Mouse (Mus musculus): ENCODE measurements around the gene Sppl2b. TPM values are rescaled to one million over a fixed set of nuclear protein-coding genes. Genes with fewer than 3 reads are reported as not detected.

Sppl2b gene
- polyA plus RNA-seq, 1 experiment from 2014 or later = 47.1 TPM

GRCm38 (mm10) chr10:80857848-80858247, 2.8 kb downstream of the Sppl2b start:
- Histone ChIP-seq H3K36me3 (peaks cover 23% of the 10 kb centered on the region), H3K4me1 (peaks cover 36% of the 10 kb centered on the region), H3K9ac (replicated peaks) (peak overlapping the region; percentile 37; the same call in 1 of the 2 replicates), H3K27ac (replicated peaks) (no peak overlapping the region; the same call in 1 of the 2 replicates), H3K4me2 (replicated peaks) (peak overlapping the region; percentile 15; the same call in 1 of the 2 replicates), H3K27me3 (no peaks in the 10 kb centered on the region), H3K9me3 (no peaks in the 10 kb centered on the region), H3K4me3 (no peak overlapping the region)
- ATAC-seq (ENCODE audit: low FRiP score, low read depth) = no peak
- WGBS = 74% methylated on average over 3 of the region's 3 CpGs

DNA sequence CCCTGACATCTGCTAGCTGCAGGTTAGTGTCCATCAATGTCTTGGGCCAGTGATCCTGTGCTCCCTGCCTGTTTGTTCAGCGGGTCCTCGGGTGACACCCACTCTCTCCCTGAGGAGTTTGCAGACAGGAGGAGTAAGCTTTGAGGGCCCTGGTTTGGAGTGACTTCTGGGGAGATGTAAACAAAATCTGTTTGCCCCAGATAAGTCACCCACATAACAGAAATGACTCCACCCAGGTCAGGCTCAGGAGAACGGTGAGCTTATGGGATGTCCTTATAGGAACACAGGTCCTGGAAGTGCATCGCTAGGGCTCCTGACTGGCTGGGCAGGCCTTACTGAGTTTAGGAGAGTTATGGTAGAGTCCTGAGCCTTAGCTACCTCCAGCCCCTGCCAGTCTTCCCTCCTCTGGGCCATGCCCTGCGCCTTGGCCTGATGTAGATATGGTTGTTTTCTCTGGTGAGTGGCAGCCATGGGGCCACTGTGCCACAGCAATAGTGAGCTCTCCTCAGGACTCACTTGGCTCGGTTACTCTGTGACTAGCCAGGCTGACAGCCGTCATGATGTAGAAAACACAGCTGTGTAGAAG, 3.4 kb downstream of the Sppl2b start:
- H3K27me3 ChIP-seq = no peaks in the 10 kb centered on the region
- ATAC-seq (ENCODE audit: low FRiP score, low read depth) = no peak
- no peak overlapping the region for H3K27ac ChIP-seq (replicated peaks)
- WGBS = 88% methylated on average over 7 of the region's 7 CpGs
- no peaks in the 10 kb centered on the region for H3K9me3 ChIP-seq
- H3K9ac ChIP-seq (replicated peaks) = no peak overlapping the region
- H3K36me3 ChIP-seq = peaks cover 24% of the 10 kb centered on the region
- H3K4me1 ChIP-seq = peaks cover 36% of the 10 kb centered on the region
- no peak overlapping the region for H3K4me2 ChIP-seq (replicated peaks)
- H3K4me3 ChIP-seq = no peak overlapping the region

DNA sequence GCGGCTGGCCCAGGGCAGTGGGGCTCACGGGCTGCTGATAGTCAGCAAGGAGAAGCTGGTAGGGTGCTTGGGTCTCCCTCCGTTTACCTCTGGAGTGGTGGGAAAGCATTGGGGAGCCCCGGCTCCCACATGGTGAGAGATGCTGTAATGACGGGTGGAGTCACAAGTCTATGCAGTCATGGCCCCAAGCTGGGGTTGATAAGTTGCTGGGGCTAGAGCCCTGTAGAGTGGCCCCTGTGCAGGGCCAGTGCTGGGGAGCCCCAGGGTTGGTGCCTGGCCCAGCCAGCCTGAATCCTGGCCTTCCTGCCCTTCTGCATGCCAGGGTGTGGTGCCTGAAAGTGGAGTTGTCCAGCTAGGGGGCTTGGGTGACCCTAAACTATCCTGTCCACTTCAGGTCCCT, 7.2 kb downstream of the Sppl2b start:
- Histone ChIP-seq H3K4me2 (replicated peaks) (no peak overlapping the region), H3K27me3 (no peaks in the 10 kb centered on the region), H3K4me3 (no peak overlapping the region), H3K9me3 (no peaks in the 10 kb centered on the region), H3K27ac (replicated peaks) (no peak overlapping the region), H3K36me3 (peaks cover 57% of the 10 kb centered on the region), H3K4me1 (peaks cover 8% of the 10 kb centered on the region), H3K9ac (replicated peaks) (no peak overlapping the region)
- WGBS = 92% methylated on average over 5 of the region's 5 CpGs
- ATAC-seq (ENCODE audit: low FRiP score, low read depth) = no peak

DNA sequence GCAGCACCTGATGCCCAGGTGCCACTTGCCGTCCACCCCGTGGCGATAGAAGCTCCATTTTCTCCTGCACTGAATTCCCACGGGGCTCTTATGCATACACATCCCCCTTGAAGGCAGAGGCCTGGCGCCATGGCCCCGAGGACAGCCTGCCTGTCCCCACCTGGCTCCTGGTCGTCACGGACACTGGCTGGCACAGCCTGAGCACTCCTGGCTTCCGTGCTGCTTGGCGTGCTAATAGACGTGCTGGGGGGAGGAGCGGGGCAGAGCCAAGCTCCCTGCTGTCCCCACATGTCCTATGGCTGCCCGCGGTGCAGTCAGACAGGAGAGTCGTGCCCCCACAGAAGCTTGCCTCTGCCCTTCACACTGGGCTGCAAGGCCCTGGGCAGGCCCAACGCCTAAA, 9.4 kb downstream of the Sppl2b start:
- ATAC-seq (ENCODE audit: low FRiP score, low read depth) = no peak
- Histone ChIP-seq H3K27ac (replicated peaks) (no peak overlapping the region), H3K4me1 (no peaks in the 10 kb centered on the region), H3K4me3 (no peak overlapping the region), H3K4me2 (replicated peaks) (no peak overlapping the region), H3K27me3 (no peaks in the 10 kb centered on the region), H3K9me3 (no peaks in the 10 kb centered on the region), H3K36me3 (peaks cover 70% of the 10 kb centered on the region), H3K9ac (replicated peaks) (no peak overlapping the region)
- 93% methylated on average over 16 of the region's 16 CpGs for WGBS

DNA sequence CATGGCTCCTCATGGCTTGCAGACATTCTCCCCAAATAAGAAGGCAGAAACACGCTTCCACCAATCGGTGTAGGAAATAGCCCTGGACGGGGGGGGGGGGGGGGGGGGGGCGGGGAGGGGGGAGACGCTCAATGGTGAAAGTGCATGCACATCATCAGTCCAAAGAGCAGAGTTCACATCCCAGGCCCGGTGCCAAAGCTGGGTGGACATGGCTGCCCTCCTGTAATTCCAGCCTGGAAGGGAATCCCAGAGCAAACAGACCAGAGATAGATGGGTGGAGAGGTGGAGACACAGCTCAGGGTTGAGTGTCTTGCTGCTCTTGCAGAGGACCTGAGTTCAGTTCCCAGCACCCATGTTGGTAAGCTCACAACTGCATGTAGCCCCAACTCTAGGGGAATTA, 15.9 kb downstream of the Sppl2b start:
- H3K36me3 ChIP-seq = peaks cover 23% of the 10 kb centered on the region
- 0 out of 2 replicates have a peak, but pooled peaks cover 2% of the 10 kb centered on the region for H3K4me1 ChIP-seq
- no peak for ATAC-seq (ENCODE audit: low FRiP score, low read depth)
- H3K27ac ChIP-seq (replicated peaks) = no peak overlapping the region
- no peaks in the 10 kb centered on the region for H3K9me3 ChIP-seq
- peaks cover 8% of the 10 kb centered on the region; the same call in 1 of the 2 replicates for H3K27me3 ChIP-seq
- H3K9ac ChIP-seq (replicated peaks) = no peak overlapping the region
- no peak overlapping the region for H3K4me2 ChIP-seq (replicated peaks)
- no peak overlapping the region for H3K4me3 ChIP-seq
- 72% methylated on average over 3 of the region's 6 CpGs for WGBS

- Histone ChIP-seq H3K4me3 (no peak within 1 kb of the TSS), H3K9me3 (no peaks in the 10 kb centered on the region), H3K36me3 (peaks cover 17% of the 10 kb centered on the region), H3K4me2 (replicated peaks) (no peak within 1 kb of the TSS), H3K9ac (replicated peaks) (no peak within 1 kb of the TSS), H3K27me3 (peaks cover 8% of the 10 kb centered on the region; the same call in 1 of the 2 replicates), H3K27ac (replicated peaks) (no peak within 1 kb of the TSS), H3K4me1 (0 out of 2 replicates have a peak, but pooled peaks cover 2% of the 10 kb centered on the region)
- no peak for ATAC-seq (ENCODE audit: low FRiP score, low read depth)
- 36% methylated on average over 9 of the region's 9 CpGs for WGBS
Observed at GRCm38 (mm10) chr10:80871581-80871980, 16.5 kb downstream of the Sppl2b start, which contains the start of gene Tmprss9. Tmprss9 (plus strand) TSS chr10:80871848.

DNA sequence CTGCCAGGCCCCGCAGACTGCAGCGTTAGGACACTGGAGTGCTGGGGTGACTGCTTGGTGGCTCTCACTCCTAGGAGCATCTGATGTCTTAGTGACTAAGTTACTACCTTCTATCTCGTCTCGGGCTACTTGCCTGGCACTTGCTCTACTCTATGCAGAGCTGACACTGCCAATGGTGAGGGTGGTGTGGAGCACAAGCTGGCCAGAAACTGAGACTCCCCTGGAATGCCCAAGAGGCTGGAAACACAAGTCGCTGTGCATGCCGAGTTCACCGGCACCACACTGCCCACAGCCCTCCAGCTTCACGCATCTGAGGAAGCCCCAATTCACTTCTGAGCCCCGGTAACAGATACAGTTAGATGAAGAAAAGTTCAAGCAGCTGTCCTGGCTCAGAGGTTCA, 19.0 kb downstream of the Sppl2b start:
- no peak for ATAC-seq (ENCODE audit: low FRiP score, low read depth)
- 0 out of 2 replicates have a peak, but pooled peaks cover 2% of the 10 kb centered on the region for H3K4me1 ChIP-seq
- no peak overlapping the region for H3K27ac ChIP-seq (replicated peaks)
- no peaks in the 10 kb centered on the region for H3K36me3 ChIP-seq
- H3K27me3 ChIP-seq = peaks cover 8% of the 10 kb centered on the region; the same call in 1 of the 2 replicates
- H3K4me3 ChIP-seq = no peak overlapping the region
- no peaks in the 10 kb centered on the region for H3K9me3 ChIP-seq
- no peak overlapping the region; the same call in 1 of the 2 replicates for H3K9ac ChIP-seq (replicated peaks)
- no peak overlapping the region for H3K4me2 ChIP-seq (replicated peaks)
- WGBS = 81% methylated on average over 9 of the region's 9 CpGs

DNA sequence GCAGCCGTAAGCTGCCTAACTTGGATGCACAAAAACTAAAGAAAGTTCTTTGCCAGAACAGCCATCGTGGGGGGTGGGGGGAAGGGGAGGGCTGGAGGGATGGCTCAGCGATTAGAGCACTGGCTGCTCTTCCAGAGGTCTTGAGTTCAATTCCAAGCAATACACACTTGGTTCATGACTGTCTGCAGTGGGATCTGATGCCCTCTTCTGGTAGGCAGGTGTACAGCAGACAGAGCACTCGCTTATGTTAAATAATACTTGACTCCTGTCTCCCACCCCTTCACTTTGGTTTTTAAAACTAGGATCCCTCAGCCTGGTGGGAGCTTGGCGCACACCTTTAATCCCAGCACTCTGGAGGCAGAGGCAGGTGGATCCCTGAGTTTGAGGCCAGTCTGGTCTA, 21.0 kb downstream of the Sppl2b start:
- 28% methylated on average over 5 of the region's 5 CpGs for WGBS
- Histone ChIP-seq H3K9ac (replicated peaks) (no peak overlapping the region; the same call in 1 of the 2 replicates), H3K4me3 (no peak overlapping the region), H3K4me1 (0 out of 2 replicates have a peak, but pooled peaks cover 2% of the 10 kb centered on the region), H3K27me3 (peaks cover 12% of the 10 kb centered on the region), H3K27ac (replicated peaks) (no peak overlapping the region), H3K36me3 (no peaks in the 10 kb centered on the region), H3K4me2 (replicated peaks) (no peak overlapping the region), H3K9me3 (no peaks in the 10 kb centered on the region)
- ATAC-seq (ENCODE audit: low FRiP score, low read depth) = peak; percentile 51; the same call in 1 of the 2 replicates

- ATAC-seq (ENCODE audit: low FRiP score, low read depth) = 0 out of 2 replicates have a peak, but pooled peaks have one; percentile 12
- no peaks in the 10 kb centered on the region for H3K9me3 ChIP-seq
- H3K27me3 ChIP-seq = peaks cover 9% of the 10 kb centered on the region
- H3K9ac ChIP-seq (replicated peaks) = no peak overlapping the region; the same call in 1 of the 2 replicates
- no peaks in the 10 kb centered on the region for H3K36me3 ChIP-seq
- H3K4me1 ChIP-seq = 0 out of 2 replicates have a peak, but pooled peaks cover 2% of the 10 kb centered on the region
- H3K4me3 ChIP-seq = no peak overlapping the region
- WGBS = 28% methylated on average over 3 of the region's 3 CpGs
- no peak overlapping the region for H3K27ac ChIP-seq (replicated peaks)
- H3K4me2 ChIP-seq (replicated peaks) = no peak overlapping the region
Observed at GRCm38 (mm10) chr10:80876594-80876993, 21.5 kb downstream of the Sppl2b start.

GRCm38 (mm10) chr10:80880131-80880641, 25.1 kb downstream of the Sppl2b start:
- H3K4me3 ChIP-seq = no peak overlapping the region
- no peak overlapping the region for H3K4me2 ChIP-seq (replicated peaks)
- H3K27ac ChIP-seq (replicated peaks) = no peak overlapping the region
- whole genome bisulfite sequencing = 24% methylated on average over 5 of the region's 5 CpGs
- H3K9me3 ChIP-seq = no peaks in the 10 kb centered on the region
- ATAC-seq (ENCODE audit: low FRiP score, low read depth) = 0 out of 2 replicates have a peak, but pooled peaks have one; percentile 44
- no peak overlapping the region for H3K9ac ChIP-seq (replicated peaks)
- no peaks in the 10 kb centered on the region for H3K4me1 ChIP-seq
- no peaks in the 10 kb centered on the region for H3K36me3 ChIP-seq
- peaks cover 7% of the 10 kb centered on the region for H3K27me3 ChIP-seq

GRCm38 (mm10) chr10:80880901-80881300, 25.8 kb downstream of the Sppl2b start:
- Histone ChIP-seq H3K9ac (replicated peaks) (no peak overlapping the region), H3K4me3 (no peak overlapping the region), H3K4me1 (no peaks in the 10 kb centered on the region), H3K27me3 (peaks cover 7% of the 10 kb centered on the region), H3K27ac (replicated peaks) (no peak overlapping the region), H3K4me2 (replicated peaks) (no peak overlapping the region), H3K9me3 (no peaks in the 10 kb centered on the region), H3K36me3 (no peaks in the 10 kb centered on the region)
- WGBS = 78% methylated on average over 2 of the region's 2 CpGs
- ATAC-seq (ENCODE audit: low FRiP score, low read depth) = no peak

DNA sequence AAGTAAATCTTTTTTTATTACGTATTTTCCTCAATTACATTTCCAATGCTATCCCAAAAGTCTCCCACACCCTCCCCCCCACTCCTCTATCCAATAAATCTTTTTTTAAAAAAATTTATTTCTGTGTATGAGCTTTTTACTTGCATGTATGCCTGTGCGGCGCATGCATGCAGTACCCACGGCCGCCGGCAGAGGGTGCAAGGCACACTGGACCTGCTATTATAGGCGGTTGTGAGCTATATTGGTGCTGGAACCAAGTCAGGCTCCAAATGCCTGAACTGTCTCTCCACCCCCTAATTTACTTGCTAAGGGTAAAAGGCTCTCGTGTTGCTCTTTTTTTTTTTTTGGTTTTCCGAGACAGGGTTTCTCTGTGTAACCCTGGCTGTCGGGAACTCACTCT, 26.2 kb downstream of the Sppl2b start:
- Histone ChIP-seq H3K9me3 (no peaks in the 10 kb centered on the region), H3K4me1 (no peaks in the 10 kb centered on the region), H3K9ac (replicated peaks) (no peak overlapping the region), H3K36me3 (no peaks in the 10 kb centered on the region), H3K4me3 (no peak overlapping the region), H3K4me2 (replicated peaks) (no peak overlapping the region), H3K27me3 (peaks cover 7% of the 10 kb centered on the region), H3K27ac (replicated peaks) (no peak overlapping the region)
- 24% methylated on average over 10 of the region's 10 CpGs for WGBS
- ATAC-seq (ENCODE audit: low FRiP score, low read depth) = no peak
